Mouse (Mus musculus) heart, adult 2 months (tissue): Measurements from ENCODE around the gene Krt78.

ENCODE experiments used
- CTCF ChIP-seq: fragments of 200-600 bp; IDR thresholded peaks from 2 replicates; pipeline ENCODE4 v1.8.1; 2022; ENCODE audit warnings: antibody characterized with exemption, mild to moderate bottlenecking, moderate library complexity
- EP300 ChIP-seq: fragments of 200-500 bp; IDR thresholded peaks from 2 replicates; pipeline ENCODE4 v1.6.1; 2011; ENCODE audit warnings: low read depth, low read length, control low read depth; ENCODE audit not compliant: insufficient read depth
- POLR2A ChIP-seq: fragments of 200-500 bp; IDR thresholded peaks from 2 replicates; pipeline ENCODE4 v1.6.1; 2011; ENCODE audit warnings: mild to moderate bottlenecking, low read depth, low read length, control low read depth; ENCODE audit not compliant: insufficient read depth

GRCm38 (mm10) chr15:101916072-101916471, 38.0 kb downstream of the Krt78 start:
- TF ChIP-seq EP300 (no peak), POLR2A (no peak), CTCF (no peak)
